Mouse (Mus musculus) neural tube, embryonic 10.5 days (tissue): ENCODE measurements at regions not wholly inside any gene's neighbourhood (a gene's known extent, or its start where the extent isn't known, plus 50 kb on each side); places are given as distances from the start of the nearest gene placed in this dataset.

ENCODE experiments used
- DNase-seq: peaks from one replicate; pipeline ENCODE4 v3.0.0-alpha.2; 2017; ENCODE audit warnings: low spot score; ENCODE audit errors: extremely low spot score

- DNase-seq, result no peak
Observed at GRCm38 (mm10) chr13:103476328-103476727, 142.0 kb upstream of the Mast4 start.

GRCm38 (mm10) chr13:103472216-103472615, 137.9 kb upstream of the Mast4 start:
- DNase-seq, result no peak

- DNase-seq, result no peak
Observed at GRCm38 (mm10) chr13:103470141-103470540, 135.8 kb upstream of the Mast4 start.

- no peak for DNase-seq
Observed at GRCm38 (mm10) chr13:103460499-103460898, 126.2 kb upstream of the Mast4 start.

- no peak for DNase-seq
Observed at GRCm38 (mm10) chr13:103459486-103460147, 125.3 kb upstream of the Mast4 start.

- DNase-seq, result no peak
Observed at GRCm38 (mm10) chr13:103452837-103453236, 118.5 kb upstream of the Mast4 start.

- DNase-seq, result no peak
Observed at GRCm38 (mm10) chr13:103430589-103430988, 96.3 kb upstream of the Mast4 start.

- DNase-seq, result no peak
Observed at GRCm38 (mm10) chr13:103424011-103424410, 89.7 kb upstream of the Mast4 start.

GRCm38 (mm10) chr13:103423417-103423816, 89.1 kb upstream of the Mast4 start:
- no peak for DNase-seq

- DNase-seq, result no peak
Observed at GRCm38 (mm10) chr13:103422997-103423396, 88.7 kb upstream of the Mast4 start.

GRCm38 (mm10) chr13:103419146-103419545, 84.8 kb upstream of the Mast4 start:
- no peak for DNase-seq

- DNase-seq, result no peak
Observed at GRCm38 (mm10) chr13:103417256-103417655, 83.0 kb upstream of the Mast4 start.

- DNase-seq, result no peak
Observed at GRCm38 (mm10) chr13:103415335-103415734, 81.0 kb upstream of the Mast4 start.

- DNase-seq, result no peak
Observed at GRCm38 (mm10) chr13:103412566-103412965, 78.3 kb upstream of the Mast4 start.

- no peak for DNase-seq
Observed at GRCm38 (mm10) chr13:103409286-103409685, 75.0 kb upstream of the Mast4 start.

- DNase-seq, result no peak
Observed at GRCm38 (mm10) chr13:103396526-103397020, 62.3 kb upstream of the Mast4 start.

- no peak for DNase-seq
Observed at GRCm38 (mm10) chr13:103396099-103396498, 61.8 kb upstream of the Mast4 start.

GRCm38 (mm10) chr13:103392581-103392980, 58.3 kb upstream of the Mast4 start:
- DNase-seq, result no peak

GRCm38 (mm10) chr13:103391396-103391795, 57.1 kb upstream of the Mast4 start:
- DNase-seq, result no peak

GRCm38 (mm10) chr13:103390991-103391390, 56.7 kb upstream of the Mast4 start:
- no peak for DNase-seq

GRCm38 (mm10) chr13:103386948-103387347, 52.7 kb upstream of the Mast4 start:
- no peak for DNase-seq
